Mouse (Mus musculus): Measurements from ENCODE around the gene Optn. TPM values are rescaled to one million over a fixed set of nuclear protein-coding genes. Genes with fewer than 3 reads are reported as not detected.
A peak's percentile ranks its signal among the peaks of the same experiment; 100 is the strongest.

Gene Optn
- total RNA-seq, 2 experiments from 2014 or later, result 3.7 to 4.2 TPM

- no peak for ATAC-seq (replicated peaks; ENCODE audit: poor library complexity, severe bottlenecking)
Measured at GRCm38 (mm10) chr2:5062496-5063298, 1.2 kb downstream of the Optn start.

DNA sequence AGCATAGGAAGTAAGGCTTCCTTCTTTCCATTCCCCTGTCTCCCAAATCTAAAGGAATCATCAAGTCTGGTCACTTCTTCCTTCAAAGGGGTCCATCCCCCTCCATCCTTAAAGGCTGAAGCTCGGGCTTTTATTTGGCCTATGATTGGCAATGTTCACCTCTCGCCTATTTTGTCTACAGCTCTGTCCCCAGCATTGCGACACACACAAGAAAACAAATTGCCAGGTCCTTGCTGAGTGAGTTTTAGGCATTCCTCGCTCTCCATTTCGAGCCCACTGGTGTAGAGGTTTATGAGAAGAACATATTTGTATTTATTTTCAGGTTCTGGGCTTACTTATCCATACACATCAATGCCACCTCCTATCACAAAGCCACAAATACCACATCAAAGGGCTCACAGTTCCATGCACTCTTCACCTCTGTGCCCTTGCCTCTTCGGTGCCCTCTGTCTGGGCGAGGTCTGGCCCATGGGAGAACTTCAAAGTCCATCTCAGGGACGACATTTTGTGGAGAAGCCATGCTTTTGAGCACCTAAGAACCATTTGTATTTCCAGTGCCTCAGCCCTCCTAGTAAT lies 2.6 kb downstream of the Optn start:
- ATAC-seq (replicated peaks; ENCODE audit: poor library complexity, severe bottlenecking), result no peak

GRCm38 (mm10) chr2:5059997-5060396 lies 3.9 kb downstream of the Optn start:
- no peak for ATAC-seq (replicated peaks; ENCODE audit: poor library complexity, severe bottlenecking)

DNA sequence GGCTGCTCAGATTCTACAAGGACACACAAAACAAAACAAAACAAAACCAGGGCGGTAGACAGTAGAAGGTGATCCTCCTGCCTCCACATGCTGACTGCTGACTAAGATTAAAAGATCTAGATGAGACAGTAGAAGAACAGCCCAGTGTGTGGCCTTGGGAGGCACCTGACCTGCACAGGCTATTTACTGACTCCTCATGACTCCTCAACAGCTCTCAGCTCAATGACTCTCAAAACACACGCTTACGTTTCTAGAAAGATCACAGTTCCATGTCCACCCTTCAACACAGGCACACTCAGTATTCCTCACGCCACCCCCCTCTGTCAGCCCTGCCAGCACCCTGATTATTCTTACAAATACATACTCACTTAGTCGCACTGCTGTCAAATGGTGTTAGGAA lies 5.4 kb downstream of the Optn start:
- no peak for ATAC-seq (replicated peaks; ENCODE audit: poor library complexity, severe bottlenecking)

DNA sequence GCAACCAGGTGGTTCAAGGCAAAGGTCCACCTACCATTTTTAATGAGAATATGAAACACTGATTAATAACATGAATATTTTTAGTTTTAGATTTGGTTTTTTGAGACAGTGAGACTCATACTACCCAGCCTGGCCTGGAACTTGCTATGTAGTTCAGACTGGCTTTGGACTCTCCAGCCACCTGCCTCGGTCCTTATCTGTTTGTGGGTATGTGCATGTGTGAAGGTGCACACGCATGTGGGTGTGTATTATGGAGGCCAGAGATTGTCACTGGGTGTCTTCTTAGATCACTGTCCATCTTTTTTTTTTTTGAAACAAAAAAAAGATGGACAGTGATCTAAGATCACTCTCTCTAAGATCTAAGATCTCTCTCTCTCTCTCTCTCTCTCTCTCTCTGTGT lies 13.3 kb downstream of the Optn start:
- no peak for ATAC-seq (replicated peaks; ENCODE audit: poor library complexity, severe bottlenecking)

- ATAC-seq (replicated peaks; ENCODE audit: poor library complexity, severe bottlenecking), result no peak
Measured at GRCm38 (mm10) chr2:5047016-5047415, 16.8 kb downstream of the Optn start.

DNA sequence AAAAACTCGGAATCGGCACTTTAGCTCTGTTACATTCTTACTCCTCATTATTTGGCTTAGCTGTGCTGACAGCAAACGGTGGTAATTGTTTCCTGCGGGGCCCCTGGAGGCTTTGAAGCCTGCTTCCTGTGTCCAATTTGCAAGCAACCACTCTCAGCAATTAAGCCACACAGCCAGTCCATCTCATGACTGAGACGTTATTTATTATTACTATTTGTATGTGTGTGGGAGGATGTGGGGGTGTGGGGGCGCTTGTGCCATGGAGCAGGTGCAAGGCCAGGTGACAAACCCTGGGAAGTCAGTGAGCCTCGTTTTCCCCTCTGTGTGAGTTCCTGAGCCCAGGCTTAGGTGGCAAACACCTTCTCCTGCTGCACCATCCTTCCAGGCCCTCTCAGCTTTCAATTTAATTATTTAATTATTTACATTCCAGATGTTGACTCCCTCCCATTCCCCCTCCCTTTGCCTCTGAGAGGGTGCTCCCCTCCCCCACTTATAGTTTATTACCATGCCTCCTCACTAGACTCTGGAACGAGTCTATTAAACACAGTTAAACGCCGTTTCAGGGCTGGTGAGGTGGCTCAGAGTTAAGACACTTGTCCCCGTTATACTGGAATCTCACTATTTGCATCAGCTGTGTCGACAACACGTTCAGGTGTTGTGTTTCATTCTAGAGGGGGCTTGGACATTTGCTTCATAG lies 18.4 kb downstream of the Optn start:
- no peak for ATAC-seq (replicated peaks; ENCODE audit: poor library complexity, severe bottlenecking)

DNA sequence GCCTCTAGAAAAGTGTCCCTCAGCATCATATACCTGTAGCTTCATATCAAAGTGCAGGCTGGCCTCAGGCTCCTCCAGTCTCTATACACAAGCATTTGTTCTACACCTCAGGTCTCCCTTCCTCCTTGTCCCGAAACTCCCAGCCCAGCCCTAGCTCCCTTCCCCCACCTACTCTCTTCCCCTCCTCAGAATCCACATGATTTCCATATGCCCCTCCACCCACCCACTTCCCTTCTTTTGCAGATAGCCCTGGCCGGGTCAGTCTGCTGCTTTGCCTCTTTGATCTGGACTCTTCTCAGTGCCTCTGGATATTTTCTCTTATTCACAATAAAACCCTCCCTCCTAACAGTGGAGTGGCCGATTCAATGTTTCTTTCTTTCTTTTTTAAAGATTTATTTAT lies 19.5 kb downstream of the Optn start:
- no peak for ATAC-seq (replicated peaks; ENCODE audit: poor library complexity, severe bottlenecking)

GRCm38 (mm10) chr2:5043476-5043761 lies 20.4 kb downstream of the Optn start:
- no peak for ATAC-seq (replicated peaks; ENCODE audit: poor library complexity, severe bottlenecking)

DNA sequence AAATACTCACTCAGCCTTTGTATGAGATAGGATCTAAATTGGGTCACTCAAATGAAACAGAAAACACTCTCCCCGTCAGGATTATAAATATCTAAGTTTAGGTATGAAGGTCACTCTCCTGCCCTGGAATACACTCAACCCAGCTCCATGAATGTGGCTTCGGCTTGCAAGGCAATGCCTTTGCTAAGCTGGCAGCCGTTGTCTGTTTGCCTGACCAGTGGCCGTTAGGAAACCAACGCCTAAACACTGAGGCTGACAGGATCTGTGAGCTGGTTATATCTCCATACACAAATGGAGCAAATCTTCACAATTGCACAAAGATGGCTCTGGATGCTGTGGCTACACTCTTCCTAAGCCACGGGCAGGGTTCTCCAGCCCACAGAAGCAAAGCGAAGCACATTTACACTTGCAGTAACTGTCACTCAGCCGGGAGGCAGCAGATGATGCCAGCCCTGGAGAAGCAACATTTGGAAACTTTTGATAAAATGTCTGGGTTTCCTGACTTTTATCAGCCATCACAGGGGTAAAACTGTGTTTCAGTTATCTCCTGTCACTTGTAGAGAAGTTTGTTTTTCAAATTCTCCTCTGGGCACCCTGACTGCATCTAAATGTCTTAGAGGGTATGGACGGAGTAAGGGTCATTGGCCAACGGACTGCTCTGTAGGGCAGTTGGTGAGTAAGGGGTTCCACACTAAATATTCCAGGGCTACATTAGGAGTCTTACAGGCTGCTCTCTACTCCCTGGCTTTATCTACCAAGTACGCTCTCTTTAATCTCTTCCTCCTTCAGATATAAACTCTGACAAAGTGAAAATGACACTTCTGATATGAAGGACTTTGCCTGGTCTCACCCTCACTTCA lies 21.0 kb downstream of the Optn start:
- ATAC-seq (replicated peaks; ENCODE audit: poor library complexity, severe bottlenecking), result no peak

DNA sequence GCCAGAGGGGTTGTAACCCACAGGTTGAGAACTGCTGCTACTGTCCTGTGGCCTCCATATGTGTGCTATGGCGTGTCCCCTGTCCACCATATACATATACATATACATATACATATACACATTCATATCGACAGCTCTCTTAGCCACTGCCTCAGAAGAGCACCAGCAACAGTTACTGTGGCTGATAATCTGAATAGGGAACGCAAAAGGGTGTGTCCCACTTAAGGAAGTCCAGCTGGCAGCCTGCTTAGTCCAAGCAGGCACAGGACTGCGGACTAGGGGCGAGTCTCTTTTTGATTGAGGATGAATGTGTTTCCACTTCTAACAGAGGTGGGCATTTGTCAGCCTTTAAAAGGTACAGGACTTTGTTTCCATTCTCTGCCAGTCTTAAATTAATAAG lies 22.0 kb downstream of the Optn start:
- ATAC-seq (replicated peaks; ENCODE audit: poor library complexity, severe bottlenecking), result no peak

DNA sequence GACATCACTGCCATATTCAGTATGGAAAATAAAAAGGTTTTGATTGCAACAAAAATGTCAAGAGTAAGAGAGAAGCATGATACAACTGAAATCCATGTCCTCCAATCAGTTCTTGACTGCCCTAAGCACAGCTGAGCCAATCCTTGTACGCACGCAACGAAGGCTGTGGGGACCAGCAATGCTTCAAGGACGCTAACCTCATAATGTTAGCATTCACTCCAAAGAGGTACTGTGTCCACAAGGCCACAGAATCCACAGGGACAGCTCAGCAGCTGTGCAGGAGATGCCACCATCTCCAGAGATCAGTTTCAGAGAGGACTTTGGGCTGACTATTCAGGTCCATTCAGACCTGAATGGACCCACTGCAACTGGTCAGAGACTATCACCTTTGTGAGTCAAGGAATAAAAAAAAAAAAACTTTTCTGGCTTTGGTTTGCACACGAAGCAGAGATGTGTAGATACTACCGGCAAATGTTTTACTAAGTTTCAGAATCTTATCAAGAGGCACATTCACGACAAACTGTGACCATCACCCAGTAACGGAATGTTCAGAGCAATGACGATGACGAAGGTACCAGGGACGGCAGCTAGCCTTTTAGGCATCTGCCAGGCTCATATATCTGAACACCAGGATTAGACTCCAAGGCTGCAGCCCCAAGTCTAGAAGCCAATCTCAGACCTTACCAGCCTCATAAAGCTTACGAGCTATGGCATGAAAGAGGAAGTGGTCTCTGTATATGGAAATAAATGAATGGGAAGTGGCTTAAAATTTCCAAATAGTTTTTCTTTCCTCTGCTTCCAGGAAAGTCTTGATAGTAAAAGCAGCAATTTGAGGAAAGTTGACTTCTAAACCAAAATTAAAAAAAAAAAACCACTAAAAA lies 23.3 kb downstream of the Optn start:
- peak; percentile 86 for ATAC-seq (replicated peaks; ENCODE audit: poor library complexity, severe bottlenecking)

DNA sequence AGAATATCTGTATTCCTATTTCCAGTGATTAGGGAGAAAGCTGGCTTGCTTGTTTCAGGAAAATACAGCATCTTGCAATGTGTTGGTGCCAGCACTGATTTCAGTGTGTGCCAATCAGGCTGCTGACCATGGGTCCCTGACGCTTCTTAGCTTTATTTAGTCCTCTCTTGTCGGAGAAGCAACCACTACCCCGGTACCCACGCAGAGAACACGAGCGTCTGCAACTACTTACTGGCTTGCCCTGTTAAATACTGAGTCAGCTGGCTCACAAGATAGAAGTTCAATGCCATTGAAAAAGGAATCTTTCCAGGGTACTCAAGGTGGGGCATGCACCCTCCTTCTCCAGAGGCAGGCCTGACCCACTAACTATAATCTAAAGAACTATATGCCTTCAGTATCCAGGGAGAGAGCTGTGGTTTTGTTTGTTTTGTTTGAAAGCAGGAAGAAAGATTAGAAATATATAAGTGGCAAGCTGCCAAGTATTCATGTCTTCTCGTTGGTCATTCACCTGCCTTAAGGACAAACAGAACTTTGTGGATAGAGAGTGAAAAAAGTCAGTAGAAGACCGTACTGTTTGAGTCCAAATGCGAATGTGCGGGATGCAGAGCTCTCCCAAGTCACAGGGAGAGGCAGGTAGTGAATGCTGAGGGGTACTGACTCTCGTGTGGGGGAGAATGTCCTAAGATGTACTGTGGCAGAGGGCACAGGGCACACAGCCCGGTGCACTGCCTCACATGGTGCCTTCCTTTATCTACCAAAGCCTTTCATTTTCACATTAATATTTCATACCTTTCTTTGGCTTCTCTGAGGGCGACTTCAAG lies 24.3 kb downstream of the Optn start:
- no peak for ATAC-seq (replicated peaks; ENCODE audit: poor library complexity, severe bottlenecking)

GRCm38 (mm10) chr2:5038320-5038719 lies 25.5 kb downstream of the Optn start:
- no peak for ATAC-seq (replicated peaks; ENCODE audit: poor library complexity, severe bottlenecking)

- no peak for ATAC-seq (replicated peaks; ENCODE audit: poor library complexity, severe bottlenecking)
Measured at GRCm38 (mm10) chr2:5037390-5037789, 26.5 kb downstream of the Optn start.

- ATAC-seq (replicated peaks; ENCODE audit: poor library complexity, severe bottlenecking), result no peak
Measured at GRCm38 (mm10) chr2:5036411-5037076, 27.3 kb downstream of the Optn start.

DNA sequence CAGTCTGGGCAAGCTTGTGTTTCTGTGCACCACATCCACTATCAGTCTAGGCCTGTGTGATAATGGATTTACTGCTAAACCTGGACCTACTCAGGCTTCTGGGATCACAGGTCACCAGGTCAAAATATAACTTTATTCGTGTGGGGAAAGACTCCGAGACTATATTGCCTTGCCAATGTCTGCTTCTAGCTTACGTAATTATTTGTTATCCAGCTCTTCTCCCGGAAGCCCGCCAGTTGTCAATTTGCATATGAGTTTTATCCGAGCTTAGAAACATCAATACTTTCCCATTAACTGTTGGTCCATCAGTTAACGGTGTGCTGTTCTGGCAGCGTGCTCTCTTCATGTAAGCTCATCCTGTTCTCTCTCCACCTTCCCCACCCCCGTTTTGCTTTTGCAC lies 28.6 kb downstream of the Optn start:
- no peak for ATAC-seq (replicated peaks; ENCODE audit: poor library complexity, severe bottlenecking)

DNA sequence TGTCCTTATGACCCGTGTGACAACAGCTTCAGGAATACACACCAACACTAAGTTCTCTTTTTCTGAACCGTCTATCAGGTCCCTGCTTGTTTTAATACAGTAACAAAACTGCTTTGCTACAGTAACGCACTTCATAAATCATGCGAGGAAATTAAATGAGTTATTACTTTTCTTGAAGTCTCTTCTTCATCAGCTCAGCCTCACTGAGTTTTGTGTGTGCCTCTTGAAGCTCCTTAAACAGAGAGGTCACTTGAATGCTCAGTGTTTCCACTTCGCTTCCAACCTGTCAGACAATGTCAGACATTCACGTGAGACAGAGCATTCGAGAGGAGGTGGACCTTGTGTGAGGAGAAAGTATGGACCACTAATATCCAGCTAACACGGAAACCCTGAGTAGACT lies 29.1 kb downstream of the Optn start:
- ATAC-seq (replicated peaks; ENCODE audit: poor library complexity, severe bottlenecking), result no peak
